Mouse (Mus musculus): ENCODE measurements around the gene Fam19a5. TPM values are rescaled to one million over a fixed set of nuclear protein-coding genes. Genes with fewer than 3 reads are reported as not detected.

Gene Fam19a5
- polyA plus RNA-seq, 1 experiment from 2014 or later, result 0.06 TPM

Small RNAs within 50 kb of the gene (microRNA-seq; reads per million reads assigned to microRNA genes)
- gene Mir6393, result not detected

Measured in liver, embryonic 16.5 days (tissue).